Mouse (Mus musculus): Measurements from ENCODE around the gene Knop1. TPM values are rescaled to one million over a fixed set of nuclear protein-coding genes. Genes with fewer than 3 reads are reported as not detected.

The Knop1 gene
- total RNA-seq, 2 experiments from 2014 or later, result 25.3 to 27.2 TPM

DNA sequence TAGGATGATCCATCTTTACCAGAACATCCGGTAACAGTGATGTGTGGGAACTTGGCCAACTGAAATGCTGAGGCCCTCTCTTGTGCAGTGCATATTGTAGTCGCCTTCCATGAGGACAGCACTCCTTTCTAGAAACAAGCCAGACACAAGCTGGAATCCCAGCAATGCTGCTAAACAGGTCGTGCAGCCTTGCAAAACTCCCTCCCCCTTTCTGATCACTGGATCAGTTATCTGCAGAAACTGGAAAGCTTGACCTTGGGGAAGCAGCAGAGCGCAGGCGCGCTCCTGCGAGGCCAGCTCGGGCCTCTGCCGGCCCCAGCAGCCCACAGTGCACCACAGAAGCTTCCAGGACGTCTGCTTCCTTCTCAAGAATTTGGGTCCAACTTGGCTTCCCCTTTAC lies 7.3 kb downstream of the Knop1 start:
- no peak for DNase-seq

DNA sequence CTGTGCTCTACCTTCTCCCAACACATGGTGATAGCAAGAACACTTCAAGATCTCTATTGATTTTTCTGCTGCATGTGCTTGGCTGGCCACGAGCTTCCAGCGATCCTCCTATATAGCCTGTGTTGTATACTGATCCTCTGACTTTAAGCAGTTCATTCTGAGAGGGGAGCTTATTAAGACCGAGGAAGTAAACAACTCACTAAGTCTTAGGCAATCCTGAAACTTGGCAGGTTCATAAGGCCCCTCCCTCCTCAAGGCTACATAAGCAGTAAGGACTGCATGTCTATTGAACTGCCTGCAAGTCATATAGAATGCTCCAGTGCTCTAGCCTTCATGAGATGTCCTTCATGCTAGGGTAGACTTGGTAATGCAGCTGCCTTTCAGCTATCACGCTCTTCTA lies 9.7 kb downstream of the Knop1 start:
- DNase-seq, result no peak

DNA sequence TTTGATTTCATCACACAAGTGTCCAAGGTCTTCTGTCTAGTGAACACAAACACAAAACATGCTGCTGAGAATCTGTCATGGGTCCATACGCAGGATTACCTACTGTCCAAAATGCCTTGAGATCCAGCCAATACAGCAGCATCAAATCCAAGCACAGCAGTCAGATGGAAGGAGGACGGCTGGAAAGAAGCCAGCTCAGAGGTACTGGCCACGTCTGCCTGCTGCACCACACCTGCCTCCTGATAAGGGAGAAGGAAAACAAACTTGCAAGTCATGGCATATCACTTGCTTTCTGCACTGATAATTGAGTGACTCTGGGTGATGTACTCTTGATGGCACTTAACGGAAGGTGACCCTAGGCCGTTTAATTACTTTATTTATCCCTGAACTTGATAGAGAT lies 10.9 kb downstream of the Knop1 start:
- DNase-seq, result no peak

DNA sequence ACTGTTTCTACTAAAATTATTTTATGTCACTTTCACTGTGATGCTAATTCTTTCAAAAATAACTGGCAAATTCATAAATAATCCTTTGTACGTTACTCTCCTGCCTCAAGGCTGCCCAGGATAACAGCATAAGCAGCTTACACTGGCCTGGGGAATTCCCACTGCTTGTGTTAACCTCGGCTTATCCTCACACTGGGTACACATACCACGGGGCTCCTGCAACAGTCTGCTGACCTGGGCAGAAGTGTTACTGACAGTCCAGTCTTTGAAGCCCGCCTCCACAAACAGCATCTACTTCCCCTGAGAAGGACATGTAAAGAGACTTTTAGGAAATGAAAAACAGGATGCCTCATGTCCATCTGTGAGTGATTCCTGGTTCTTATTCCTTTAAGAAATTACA lies 13.1 kb downstream of the Knop1 start:
- no peak for DNase-seq

DNA sequence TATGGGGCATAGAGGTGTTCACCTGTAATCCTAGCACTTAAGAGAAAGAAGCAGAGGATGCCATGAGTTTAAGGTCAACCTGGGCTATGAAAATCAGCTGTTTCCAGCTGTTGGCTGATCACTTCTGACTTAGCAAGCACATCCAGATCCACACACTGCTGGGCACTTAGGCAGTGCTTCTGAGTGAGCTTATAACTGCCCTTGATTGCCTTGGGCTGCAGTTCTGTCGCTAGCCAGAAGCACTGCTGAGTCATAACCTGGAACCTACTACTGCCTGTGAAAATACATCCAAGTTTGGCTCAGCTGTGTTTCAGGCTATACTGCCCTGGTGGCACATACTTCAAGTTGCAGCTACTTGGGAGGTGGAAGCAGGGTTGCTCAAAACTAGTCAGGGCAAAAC lies 14.3 kb downstream of the Knop1 start:
- DNase-seq, result no peak

DNA sequence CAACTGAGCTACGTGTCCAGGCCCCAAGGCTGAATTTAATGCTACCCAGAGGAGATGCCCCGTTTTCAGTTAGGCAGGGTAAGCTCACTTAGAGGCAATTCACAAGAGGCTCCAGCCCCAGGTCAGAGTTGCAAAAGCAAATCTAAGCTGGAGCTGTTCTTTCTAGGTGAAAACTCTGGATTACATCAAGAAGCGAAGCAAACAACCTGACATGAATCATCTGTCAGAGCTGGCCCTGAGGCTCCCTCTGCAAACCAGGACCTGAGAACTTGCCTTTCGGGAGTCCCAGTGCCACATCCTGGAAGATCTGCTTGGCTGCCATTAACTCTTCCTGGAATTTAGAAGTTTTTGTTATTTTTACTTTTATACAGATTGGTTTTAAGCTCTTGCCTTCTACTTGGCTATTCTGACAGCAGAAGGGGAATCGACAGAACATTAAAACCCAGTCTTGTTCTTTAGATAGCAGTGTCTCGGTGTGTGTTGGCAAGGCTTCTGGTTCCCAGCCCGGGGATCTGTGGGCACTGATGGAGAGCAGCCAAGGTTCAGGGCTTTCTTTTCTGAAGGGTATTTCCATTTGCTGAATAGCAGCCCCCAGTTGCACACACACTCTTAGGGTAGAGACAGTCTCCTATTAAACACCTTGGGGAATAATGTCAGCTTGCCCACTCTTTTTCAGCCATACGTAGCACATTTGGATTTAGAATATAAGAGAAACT lies 14.9 kb downstream of the Knop1 start:
- DNase-seq, result no peak

DNA sequence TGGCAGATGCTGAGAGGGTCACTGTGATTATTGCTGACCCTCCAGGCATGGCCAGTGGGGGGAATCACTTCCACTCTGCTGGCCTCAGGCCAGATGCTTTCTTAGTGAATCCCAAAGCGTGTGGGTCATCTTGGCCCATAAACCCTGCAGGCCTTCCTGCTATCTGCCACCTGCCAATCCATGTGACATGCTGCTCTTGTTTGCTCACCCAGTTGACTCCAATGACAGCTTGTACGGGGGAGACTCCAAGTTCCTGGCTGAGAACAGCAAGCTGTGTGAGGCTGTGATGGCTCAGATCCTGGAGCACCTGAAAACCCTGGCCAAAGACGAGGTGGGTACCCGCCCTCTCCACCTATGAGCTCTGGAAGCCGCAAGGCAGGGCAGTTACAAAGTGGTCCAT lies 18.2 kb downstream of the Knop1 start:
- DNase-seq, result no peak

DNA sequence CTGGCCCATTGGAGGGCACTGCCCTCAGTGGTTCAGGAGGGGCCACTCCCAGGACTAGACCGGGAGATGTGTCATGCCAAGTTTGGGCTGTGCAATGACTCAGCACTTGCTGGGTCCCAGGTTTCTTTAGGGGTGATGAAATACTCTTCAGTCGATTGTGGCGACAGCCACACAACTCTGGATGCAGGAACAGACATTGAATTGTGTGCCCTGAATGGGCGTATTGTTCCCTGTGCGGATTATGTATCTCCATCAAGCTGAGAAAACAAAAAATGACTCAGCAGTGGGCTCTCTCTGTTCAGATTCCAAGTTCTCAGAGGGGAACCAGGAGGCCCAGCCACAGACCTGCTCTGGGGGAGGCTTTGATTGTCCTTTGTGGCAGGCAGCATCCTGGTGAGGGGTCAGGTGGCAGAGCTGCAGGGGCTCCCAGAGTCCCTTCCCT lies 28.1 kb downstream of the Knop1 start:
- no peak for DNase-seq

DNA sequence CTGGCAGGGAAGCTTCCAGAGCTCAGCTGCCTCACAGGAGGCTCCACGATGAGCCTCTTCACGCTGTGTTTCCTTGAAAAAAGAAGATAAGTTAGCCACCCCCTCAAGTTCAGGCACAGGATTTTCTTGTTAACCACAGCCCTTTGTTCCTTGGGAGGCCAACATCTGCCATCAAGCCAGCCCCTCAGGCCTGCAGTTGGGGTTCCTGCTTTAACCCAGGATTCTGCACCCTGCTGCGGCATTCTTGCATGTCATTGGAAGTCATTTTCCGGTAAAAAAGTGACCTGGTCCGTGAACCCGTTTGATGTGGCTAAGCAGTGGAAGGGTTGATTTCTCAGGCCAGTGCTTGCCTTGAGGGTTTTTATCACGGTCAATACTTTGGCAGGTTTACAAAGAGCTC lies 31.6 kb downstream of the Knop1 start:
- no peak for DNase-seq

DNA sequence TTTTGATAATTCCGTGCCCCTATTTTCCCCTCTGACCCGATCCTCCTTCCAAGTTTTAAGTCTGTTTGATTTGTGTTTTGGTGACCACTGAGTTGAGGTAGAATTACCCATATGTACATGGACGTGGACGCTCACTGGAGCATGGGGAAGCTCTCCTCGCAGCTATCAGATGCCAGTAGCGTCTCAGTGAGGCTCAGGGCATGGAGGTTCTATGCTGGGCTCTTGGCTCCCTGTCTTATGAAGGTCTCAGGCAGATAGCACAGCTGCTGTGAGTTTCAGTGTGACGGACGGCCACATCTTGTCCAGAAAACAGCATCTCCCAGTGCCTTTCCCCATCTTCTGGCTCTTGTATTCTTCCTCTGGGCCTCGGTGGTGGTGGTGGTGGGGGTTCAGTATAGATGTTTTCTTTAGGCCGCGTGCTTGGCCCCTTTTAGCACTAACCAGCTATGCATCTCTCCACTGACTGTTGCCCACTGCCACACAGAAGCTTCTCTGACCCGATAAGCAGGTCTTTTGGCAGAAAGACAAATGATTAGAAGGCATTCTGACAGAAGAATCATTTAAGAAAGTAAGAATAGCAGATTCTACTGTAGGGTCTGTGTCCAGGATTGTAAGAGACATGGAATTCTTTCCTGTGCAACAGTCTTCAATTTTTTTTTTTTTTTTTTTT lies 34.0 kb downstream of the Knop1 start:
- no peak for DNase-seq

DNA sequence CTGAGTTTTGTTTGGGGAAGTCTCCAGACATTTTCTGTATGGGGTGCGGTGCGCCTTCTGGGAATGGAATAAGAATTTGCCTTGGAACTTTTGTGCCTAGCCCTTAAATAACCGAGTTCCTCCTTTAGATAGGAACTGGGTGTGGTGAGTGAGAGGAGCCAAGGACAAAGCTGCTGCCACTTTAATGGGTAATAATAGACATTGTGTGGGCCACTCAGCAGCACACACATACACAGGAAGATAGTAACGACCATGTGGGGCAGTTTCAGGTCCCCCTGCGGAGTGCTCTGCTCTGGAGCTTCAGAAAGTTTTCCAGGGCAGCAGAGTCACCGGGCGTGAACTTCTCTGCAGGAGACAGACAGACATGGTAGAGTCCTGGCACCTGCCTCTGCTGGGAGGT lies 34.7 kb downstream of the Knop1 start:
- DNase-seq, result no peak

DNA sequence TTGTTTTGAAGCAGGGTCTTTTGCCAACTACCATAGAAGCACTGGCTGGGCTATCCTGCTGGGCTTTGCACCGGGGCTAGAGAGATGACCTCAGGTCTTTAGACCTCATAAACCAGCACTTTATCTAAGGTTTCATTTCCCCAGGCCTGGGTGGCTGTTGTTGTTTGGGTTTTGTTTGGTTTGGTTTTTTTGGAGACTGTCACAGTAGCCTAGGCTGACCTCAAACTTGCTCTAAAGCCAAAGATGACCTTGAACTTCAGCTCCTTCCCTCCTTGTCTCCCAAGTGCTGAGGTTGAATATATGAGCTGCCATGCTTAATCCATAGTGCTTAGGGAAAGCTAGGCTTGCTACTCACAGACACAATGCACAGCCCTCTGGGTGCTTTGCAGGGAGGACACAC lies 36.4 kb downstream of the Knop1 start:
- DNase-seq, result no peak

DNA sequence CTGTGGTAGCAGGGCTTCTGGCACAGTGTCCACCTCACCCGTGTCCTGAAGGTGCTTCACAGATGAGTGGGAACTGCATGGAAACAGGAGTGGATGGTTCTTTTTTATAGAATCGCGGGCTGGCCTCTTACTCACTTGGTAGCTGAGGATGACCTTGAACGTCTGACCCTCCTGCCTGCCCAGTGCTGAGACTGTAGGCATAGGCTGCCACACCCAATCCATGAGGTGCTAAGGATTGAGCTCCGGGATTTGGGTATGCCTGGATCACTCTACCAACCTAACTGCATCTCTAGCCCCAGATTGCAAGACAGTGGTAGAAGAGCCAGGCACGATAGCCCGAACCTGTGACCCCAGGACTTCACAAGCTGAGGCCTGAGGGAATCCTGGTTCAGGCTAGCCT lies 38.3 kb downstream of the Knop1 start:
- DNase-seq, result no peak

DNA sequence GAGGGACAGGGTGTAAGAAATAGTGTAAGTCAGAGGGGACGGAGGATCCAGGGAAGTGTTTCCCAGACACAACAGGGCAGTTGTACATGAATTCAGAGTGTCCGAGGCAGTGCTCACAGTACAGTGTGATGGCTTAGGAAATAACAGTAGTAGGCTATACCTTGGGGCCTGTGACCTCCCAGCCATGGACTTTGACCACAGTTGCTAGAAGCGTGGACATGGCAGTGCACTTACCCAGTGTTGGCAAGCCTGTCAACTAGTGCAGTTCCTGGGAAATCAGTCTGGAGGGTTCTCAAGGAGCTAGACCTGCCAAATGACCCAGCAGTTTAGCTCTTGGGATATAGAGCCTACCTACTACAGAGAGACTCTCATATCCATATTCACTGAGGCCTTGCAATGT lies 39.8 kb downstream of the Knop1 start:
- no peak for DNase-seq

DNA sequence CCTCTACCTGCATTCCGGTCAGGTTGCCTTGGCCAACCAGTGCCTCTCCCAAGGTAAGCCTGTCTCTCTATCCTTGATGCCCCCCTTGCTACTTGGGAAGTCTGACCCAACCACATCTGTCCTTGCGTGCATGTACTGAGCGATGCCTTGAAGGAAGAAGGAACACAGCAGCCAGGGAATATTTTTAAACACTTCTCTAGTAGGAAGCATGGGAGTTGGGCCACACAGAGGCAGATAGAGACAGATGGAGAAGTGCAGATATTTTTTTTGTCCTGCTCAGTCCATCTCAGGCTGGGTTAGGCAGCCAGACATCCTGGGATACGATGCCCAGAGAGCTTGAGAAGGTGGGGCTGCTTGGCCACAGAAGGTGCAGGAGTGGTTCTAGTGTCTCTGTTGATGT lies 42.5 kb downstream of the Knop1 start:
- DNase-seq, result no peak

DNA sequence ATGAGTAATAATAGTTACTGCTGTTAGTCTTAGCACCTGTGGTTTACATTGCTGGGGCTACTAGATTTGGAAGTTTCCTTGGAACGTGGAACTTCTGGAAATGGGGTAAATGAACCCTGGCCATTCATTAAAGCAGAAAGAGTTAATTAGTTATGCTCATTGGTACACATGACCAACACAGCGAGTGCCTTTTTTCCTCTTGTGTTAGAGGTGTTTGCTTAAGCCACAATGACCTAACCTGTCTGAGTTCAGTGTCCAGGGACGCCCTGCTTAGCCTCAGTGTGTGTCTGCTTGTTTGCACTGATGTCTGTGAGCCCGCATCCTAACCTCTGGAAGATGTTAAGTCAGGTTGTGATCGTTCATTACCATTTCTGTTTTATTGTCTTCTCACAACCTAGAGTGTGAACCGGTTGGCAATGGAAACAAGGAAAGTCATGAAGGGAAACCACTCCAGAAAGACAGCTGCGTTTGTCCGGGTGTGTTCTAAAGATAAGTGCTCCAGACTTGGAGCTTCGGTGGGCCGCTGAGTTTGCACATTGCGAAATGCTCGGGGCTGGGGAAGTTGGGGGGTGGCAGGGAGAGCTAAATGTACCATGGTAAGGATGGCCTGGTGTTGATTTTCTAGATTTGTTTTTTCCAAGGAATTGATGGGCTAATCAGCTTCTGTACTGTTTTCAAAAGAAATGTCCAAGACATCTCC lies 44.5 kb downstream of the Knop1 start:
- no peak for DNase-seq

DNA sequence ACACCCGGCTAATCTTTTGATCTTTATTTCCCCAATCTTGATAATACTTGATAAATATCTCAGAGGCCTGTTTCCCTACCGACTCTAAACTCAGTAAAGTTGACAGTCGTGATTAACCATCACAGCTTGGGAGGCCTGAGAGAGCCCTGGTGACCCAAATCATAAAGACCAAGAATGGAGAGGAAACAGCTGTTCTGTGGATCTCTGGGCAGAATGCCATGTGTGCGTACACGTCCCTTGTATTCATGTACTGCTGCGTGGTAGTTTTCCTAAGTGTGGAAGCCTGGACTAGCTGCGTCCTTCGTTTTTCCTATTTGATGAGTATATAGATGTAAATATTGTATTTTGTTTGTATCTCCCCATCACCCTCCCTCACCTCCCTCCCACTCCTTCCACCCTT lies 48.2 kb downstream of the Knop1 start:
- no peak for DNase-seq

DNA sequence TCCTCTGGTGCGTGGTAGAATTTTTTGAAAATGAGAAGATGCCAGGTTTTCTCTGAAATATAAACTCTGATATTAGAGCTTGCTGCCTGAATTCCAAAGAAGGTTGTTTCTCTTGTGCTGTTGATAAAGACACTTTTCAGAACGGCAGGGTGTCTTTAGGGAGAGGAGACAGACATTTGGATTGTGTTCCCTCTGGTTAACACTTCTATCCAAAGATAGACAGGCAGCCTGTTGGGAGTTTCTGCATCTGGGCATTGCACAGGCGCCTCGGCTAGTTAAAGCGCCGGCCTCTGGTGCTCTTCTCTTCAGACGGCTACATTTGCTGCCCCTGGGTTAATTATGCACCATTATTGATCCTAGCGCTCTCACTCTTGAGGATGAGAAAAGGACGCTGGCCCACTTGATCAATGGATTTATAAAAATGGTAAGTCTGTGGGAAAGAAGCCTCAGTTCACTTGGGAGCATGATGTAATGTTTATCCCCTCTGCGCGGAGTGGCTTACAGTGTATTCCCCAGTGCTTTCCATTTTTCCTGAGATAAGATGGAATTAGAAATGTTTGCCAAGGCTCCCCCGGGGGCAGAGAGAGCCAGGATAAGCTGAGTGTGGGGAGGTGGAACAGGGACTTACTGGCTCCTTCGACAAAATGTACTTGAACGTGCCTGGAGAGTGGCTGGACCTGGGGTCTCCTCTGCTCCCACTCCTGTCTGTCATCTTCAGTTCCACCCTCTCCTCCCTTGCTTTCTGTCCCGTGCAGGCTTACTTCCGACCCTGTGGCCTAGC lies 49.2 kb downstream of the Knop1 start:
- DNase-seq, result no peak

DNA sequence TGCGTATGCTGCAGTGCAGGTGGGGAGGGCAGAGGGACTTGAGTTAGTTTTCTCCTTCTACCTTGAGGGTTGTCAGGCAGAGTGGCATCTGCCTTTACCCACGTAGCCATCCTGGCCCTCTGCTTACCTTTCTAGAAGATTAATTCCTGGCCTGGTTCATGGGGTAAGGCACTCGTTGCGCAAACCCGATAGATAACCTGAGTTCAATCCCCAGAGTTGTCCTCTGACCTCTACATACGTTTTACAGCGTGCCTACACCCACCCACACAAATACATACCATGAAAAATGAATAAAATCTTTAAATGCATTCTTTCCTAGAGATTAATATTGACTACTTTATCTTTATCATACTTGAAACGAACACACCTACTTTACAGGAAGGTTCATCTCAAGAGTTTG lies 52.6 kb downstream of the Knop1 start:
- DNase-seq, result no peak

DNA sequence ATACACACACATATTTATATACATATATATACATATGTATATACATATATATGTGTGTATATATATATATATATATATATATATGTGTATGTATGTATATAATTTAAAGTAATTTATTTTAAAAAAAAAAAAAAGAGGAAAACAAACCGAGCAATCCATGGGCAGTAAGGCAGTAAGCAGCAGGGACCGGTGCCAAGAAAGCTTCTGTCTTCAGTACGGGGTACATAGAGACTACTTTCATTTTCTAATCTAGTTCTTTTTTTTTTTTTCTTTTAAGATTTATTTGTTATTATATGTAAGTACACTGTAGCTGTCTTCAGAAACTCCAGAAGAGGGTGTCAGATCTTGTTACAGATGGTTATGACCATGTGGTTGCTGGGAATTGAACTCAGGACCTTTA lies 54.3 kb downstream of the Knop1 start:
- DNase-seq, result no peak

DNA sequence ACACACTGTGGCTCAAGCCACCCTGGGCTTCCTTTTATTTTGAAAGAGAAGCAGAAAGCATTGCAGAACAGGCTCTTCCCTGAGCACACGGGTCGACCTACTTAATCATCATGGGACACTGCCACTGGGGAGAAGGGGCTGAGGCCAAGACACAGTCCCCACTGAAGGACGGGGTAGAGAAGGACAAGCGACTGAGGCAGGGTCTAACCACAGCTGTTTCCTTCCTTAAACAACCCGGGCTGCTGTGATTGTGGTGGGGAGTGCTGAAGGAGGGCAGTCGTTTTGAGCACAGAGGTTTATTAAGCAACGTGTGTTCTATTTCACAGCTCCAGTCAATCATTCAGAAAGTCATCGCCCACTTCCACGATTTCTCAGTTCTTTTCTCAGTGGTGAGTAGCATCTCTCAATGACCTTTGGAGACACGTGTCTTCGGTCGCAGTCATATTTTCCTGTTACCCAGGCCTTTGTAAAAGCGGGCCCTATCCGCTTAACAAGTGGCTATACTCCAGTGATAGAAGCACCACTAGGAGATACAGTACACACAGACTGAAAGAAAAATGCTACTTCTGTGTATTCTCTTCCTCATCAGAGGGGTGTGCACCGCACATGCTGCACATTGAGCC lies 55.8 kb downstream of the Knop1 start:
- DNase-seq, result no peak

DNA sequence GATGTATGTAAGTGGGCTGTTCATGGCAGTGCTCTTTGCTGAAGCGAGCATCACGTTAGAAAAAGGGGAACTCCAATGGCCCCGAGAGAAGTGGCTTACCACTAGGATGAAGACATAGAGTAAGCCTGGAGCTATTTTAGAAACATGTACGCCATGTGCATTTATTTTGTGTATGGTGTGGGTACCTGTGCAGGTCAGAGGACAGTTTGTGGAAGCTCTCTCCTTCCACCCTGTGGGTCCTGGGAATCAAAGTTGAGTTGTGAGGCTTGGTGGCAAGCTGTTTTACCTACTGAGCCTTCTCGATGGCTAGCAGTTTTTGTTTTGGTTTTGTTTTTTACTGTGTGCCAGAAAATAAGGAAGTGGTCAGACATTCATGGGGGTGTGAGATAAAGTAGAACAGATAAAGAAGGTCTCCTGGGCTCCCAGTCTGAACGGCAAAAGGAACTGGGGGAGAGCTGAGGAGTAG lies 57.9 kb downstream of the Knop1 start:
- DNase-seq, result no peak
